Mouse (Mus musculus): Measurements from ENCODE around the gene Kcng3. TPM values are rescaled to one million over a fixed set of nuclear protein-coding genes. Genes with fewer than 3 reads are reported as not detected.

Kcng3 gene
- polyA plus RNA-seq, 1 experiment from 2014 or later = 0.19 TPM

- ATAC-seq (replicated peaks; ENCODE audit: low FRiP score) (no peak), DNase-seq (ENCODE audit: low spot score) (no peak)
- Histone ChIP-seq H3K36me3 (ENCODE audit: control insufficient read depth, insufficient read depth, low read length) (no peaks in the 10 kb centered on the region), H3K27me3 (replicated peaks; ENCODE audit: control insufficient read depth, insufficient read depth, low read length) (no peaks in the 10 kb centered on the region), H3K27ac (ENCODE audit: low read depth, low read length) (no peak overlapping the region), H3K9ac (ENCODE audit: low read depth, low read length) (no peak overlapping the region), H3K4me1 (replicated peaks; ENCODE audit: control insufficient read depth, insufficient read depth, low read length) (no peaks in the 10 kb centered on the region), H3K9me3 (ENCODE audit: control insufficient read depth, low read length) (no peaks in the 10 kb centered on the region), H3K4me2 (no peak overlapping the region), H3K4me3 (ENCODE audit: low read depth, low read length) (no peak overlapping the region)
- WGBS = 63% methylated on average over 4 of the region's 4 CpGs
These were observed 59.3 kb downstream of the Kcng3 start for GRCm38 (mm10) chr17:83572366-83572765.

- H3K4me2 ChIP-seq = no peak overlapping the region
- H3K27me3 ChIP-seq (replicated peaks; ENCODE audit: control insufficient read depth, insufficient read depth, low read length) = no peaks in the 10 kb centered on the region
- DNase-seq (ENCODE audit: low spot score) = no peak
- WGBS = 66% methylated on average over 8 of the region's 8 CpGs
- no peak overlapping the region for H3K9ac ChIP-seq (ENCODE audit: low read depth, low read length)
- peak overlapping the region; percentile 57 for H3K27ac ChIP-seq (ENCODE audit: low read depth, low read length)
- no peaks in the 10 kb centered on the region for H3K9me3 ChIP-seq (ENCODE audit: control insufficient read depth, low read length)
- peaks cover 10% of the 10 kb centered on the region for H3K4me1 ChIP-seq (replicated peaks; ENCODE audit: control insufficient read depth, insufficient read depth, low read length)
- no peaks in the 10 kb centered on the region for H3K36me3 ChIP-seq (ENCODE audit: control insufficient read depth, insufficient read depth, low read length)
- ATAC-seq (replicated peaks; ENCODE audit: low FRiP score) = no peak; the same call in 1 of the 2 replicates
- no peak overlapping the region for H3K4me3 ChIP-seq (ENCODE audit: low read depth, low read length)
These were observed 64.3 kb downstream of the Kcng3 start for GRCm38 (mm10) chr17:83567375-83567774.

- peaks cover 10% of the 10 kb centered on the region for H3K4me1 ChIP-seq (replicated peaks; ENCODE audit: control insufficient read depth, insufficient read depth, low read length)
- WGBS = 67% methylated on average over 4 of the region's 4 CpGs
These were observed 66.2 kb downstream of the Kcng3 start for GRCm38 (mm10) chr17:83565506-83565905.

GRCm38 (mm10) chr17:83564119-83564820, 67.4 kb downstream of the Kcng3 start:
- no peak overlapping the region for H3K9ac ChIP-seq (ENCODE audit: low read depth, low read length)
- H3K4me3 ChIP-seq (ENCODE audit: low read depth, low read length) = no peak overlapping the region
- H3K9me3 ChIP-seq (ENCODE audit: control insufficient read depth, low read length) = no peaks in the 10 kb centered on the region
- H3K27me3 ChIP-seq (replicated peaks; ENCODE audit: control insufficient read depth, insufficient read depth, low read length) = no peaks in the 10 kb centered on the region
- peaks cover 10% of the 10 kb centered on the region for H3K4me1 ChIP-seq (replicated peaks; ENCODE audit: control insufficient read depth, insufficient read depth, low read length)
- H3K27ac ChIP-seq (ENCODE audit: low read depth, low read length) = no peak overlapping the region
- WGBS = 50% methylated on average over 12 of the region's 12 CpGs
- DNase-seq (ENCODE audit: low spot score) (no peak), ATAC-seq (replicated peaks; ENCODE audit: low FRiP score) (no peak)
- H3K36me3 ChIP-seq (ENCODE audit: control insufficient read depth, insufficient read depth, low read length) = no peaks in the 10 kb centered on the region
- peak overlapping the region; percentile 42 for H3K4me2 ChIP-seq

More at GRCm38 (mm10) chr17:83565506-83565905, 66.2 kb downstream of the Kcng3 start:
- no peaks in the 10 kb centered on the region for H3K36me3 ChIP-seq (ENCODE audit: control insufficient read depth, insufficient read depth, low read length)
- no peaks in the 10 kb centered on the region for H3K9me3 ChIP-seq (ENCODE audit: control insufficient read depth, low read length)
- no peak overlapping the region for H3K27ac ChIP-seq (ENCODE audit: low read depth, low read length)
- H3K27me3 ChIP-seq (replicated peaks; ENCODE audit: control insufficient read depth, insufficient read depth, low read length) = no peaks in the 10 kb centered on the region
- no peak overlapping the region for H3K4me3 ChIP-seq (ENCODE audit: low read depth, low read length)
- no peak overlapping the region for H3K9ac ChIP-seq (ENCODE audit: low read depth, low read length)
- no peak for DNase-seq (ENCODE audit: low spot score)
- no peak overlapping the region for H3K4me2 ChIP-seq
- ATAC-seq (replicated peaks; ENCODE audit: low FRiP score) = no peak

GRCm38 (mm10) chr17:83563703-83564111, 68.0 kb downstream of the Kcng3 start:
- Histone ChIP-seq H3K4me2 (peak overlapping the region; percentile 42), H3K4me1 (replicated peaks; ENCODE audit: control insufficient read depth, insufficient read depth, low read length) (peaks cover 10% of the 10 kb centered on the region), H3K9ac (ENCODE audit: low read depth, low read length) (no peak overlapping the region), H3K27me3 (replicated peaks; ENCODE audit: control insufficient read depth, insufficient read depth, low read length) (no peaks in the 10 kb centered on the region), H3K27ac (ENCODE audit: low read depth, low read length) (no peak overlapping the region), H3K4me3 (ENCODE audit: low read depth, low read length) (no peak overlapping the region), H3K9me3 (ENCODE audit: control insufficient read depth, low read length) (no peaks in the 10 kb centered on the region), H3K36me3 (ENCODE audit: control insufficient read depth, insufficient read depth, low read length) (no peaks in the 10 kb centered on the region)
- 45% methylated on average over 10 of the region's 10 CpGs for WGBS
- no peak for ATAC-seq (replicated peaks; ENCODE audit: low FRiP score)
- no peak for DNase-seq (ENCODE audit: low spot score)

- DNase-seq (ENCODE audit: low spot score) (no peak), ATAC-seq (replicated peaks; ENCODE audit: low FRiP score) (peak; percentile 96)
- Histone ChIP-seq H3K9me3 (ENCODE audit: control insufficient read depth, low read length) (no peaks in the 10 kb centered on the region), H3K4me3 (ENCODE audit: low read depth, low read length) (no peak overlapping the region), H3K4me2 (no peak overlapping the region), H3K4me1 (replicated peaks; ENCODE audit: control insufficient read depth, insufficient read depth, low read length) (peaks cover 10% of the 10 kb centered on the region), H3K27ac (ENCODE audit: low read depth, low read length) (peak overlapping the region; percentile 55; the same call in 1 of the 2 replicates), H3K36me3 (ENCODE audit: control insufficient read depth, insufficient read depth, low read length) (no peaks in the 10 kb centered on the region), H3K9ac (ENCODE audit: low read depth, low read length) (no peak overlapping the region), H3K27me3 (replicated peaks; ENCODE audit: control insufficient read depth, insufficient read depth, low read length) (no peaks in the 10 kb centered on the region)
- 70% methylated on average over 5 of the region's 5 CpGs for WGBS
These were observed 69.3 kb downstream of the Kcng3 start for GRCm38 (mm10) chr17:83562153-83563010.

GRCm38 (mm10) chr17:83559081-83559480, 72.6 kb downstream of the Kcng3 start:
- no peaks in the 10 kb centered on the region for H3K9me3 ChIP-seq (ENCODE audit: control insufficient read depth, low read length)
- no peaks in the 10 kb centered on the region for H3K36me3 ChIP-seq (ENCODE audit: control insufficient read depth, insufficient read depth, low read length)
- DNase-seq (ENCODE audit: low spot score) = no peak
- ATAC-seq (replicated peaks; ENCODE audit: low FRiP score) = no peak
- H3K4me2 ChIP-seq = no peak overlapping the region
- no peak overlapping the region for H3K27ac ChIP-seq (ENCODE audit: low read depth, low read length)
- no peak overlapping the region for H3K4me3 ChIP-seq (ENCODE audit: low read depth, low read length)
- H3K4me1 ChIP-seq (replicated peaks; ENCODE audit: control insufficient read depth, insufficient read depth, low read length) = peaks cover 4% of the 10 kb centered on the region
- no peaks in the 10 kb centered on the region for H3K27me3 ChIP-seq (replicated peaks; ENCODE audit: control insufficient read depth, insufficient read depth, low read length)
- no peak overlapping the region for H3K9ac ChIP-seq (ENCODE audit: low read depth, low read length)
- WGBS = 84% methylated on average over 8 of the region's 8 CpGs

GRCm38 (mm10) chr17:83555836-83556235, 75.9 kb downstream of the Kcng3 start:
- H3K4me3 ChIP-seq (ENCODE audit: low read depth, low read length) = no peak overlapping the region
- no peak overlapping the region for H3K27ac ChIP-seq (ENCODE audit: low read depth, low read length)
- no peak overlapping the region for H3K4me2 ChIP-seq
- H3K9me3 ChIP-seq (ENCODE audit: control insufficient read depth, low read length) = no peaks in the 10 kb centered on the region
- WGBS = 69% methylated on average over 11 of the region's 11 CpGs
- DNase-seq (ENCODE audit: low spot score) (no peak), ATAC-seq (replicated peaks; ENCODE audit: low FRiP score) (no peak)
- H3K27me3 ChIP-seq (replicated peaks; ENCODE audit: control insufficient read depth, insufficient read depth, low read length) = no peaks in the 10 kb centered on the region
- H3K4me1 ChIP-seq (replicated peaks; ENCODE audit: control insufficient read depth, insufficient read depth, low read length) = no peaks in the 10 kb centered on the region
- no peaks in the 10 kb centered on the region for H3K36me3 ChIP-seq (ENCODE audit: control insufficient read depth, insufficient read depth, low read length)
- H3K9ac ChIP-seq (ENCODE audit: low read depth, low read length) = no peak overlapping the region

All from liver, embryonic 11.5 days (tissue).